Mouse (Mus musculus) kidney, postnatal 0 days (tissue): ENCODE data around the gene Efcab8. TPM values are rescaled to one million over a fixed set of nuclear protein-coding genes. Genes with fewer than 3 reads are reported as not detected.

Source experiments
- ATAC-seq: fragments of 200-750 bp; cut with Nextera tagmentation; replicated peaks from 2 replicates; pipeline ENCODE4 v1.8.0; 2017; ENCODE audit warnings: low read depth, moderate number of reproducible peaks, moderate TSS enrichment, moderate library complexity; ENCODE audit not compliant: low FRiP score
- DNase-seq: peaks from one replicate; pipeline ENCODE4 v3.0.0-alpha.2; 2016; ENCODE audit warnings: low spot score
- H3K27ac ChIP-seq: fragments of 300-500 bp; sonication (generic); 2 replicates; pipeline ENCODE4 v1.5.1; 2014; ENCODE audit warnings: mild to moderate bottlenecking
- H3K27me3 ChIP-seq: fragments of 300-500 bp; sonication (generic); 2 replicates; pipeline ENCODE4 v1.6.1; 2014; ENCODE audit warnings: low read length, mixed read lengths; ENCODE audit not compliant: insufficient read depth
- H3K36me3 ChIP-seq: fragments of 300-500 bp; sonication (generic); 2 replicates; pipeline ENCODE4 v1.6.1; 2014; ENCODE audit warnings: low read length, mixed read lengths; ENCODE audit not compliant: insufficient read depth
- H3K4me1 ChIP-seq: fragments of 300-500 bp; sonication (generic); replicated peaks from 2 replicates; pipeline ENCODE4 v1.6.1; 2014; ENCODE audit warnings: antibody characterized with exemption, low read length, mixed read lengths; ENCODE audit not compliant: insufficient read depth
- H3K4me2 ChIP-seq: fragments of 300-500 bp; sonication (generic); 2 replicates; pipeline ENCODE4 v1.6.1; 2014; ENCODE audit warnings: mild to moderate bottlenecking, low read length, moderate library complexity, mixed read lengths
- H3K4me3 ChIP-seq: fragments of 300-500 bp; sonication (generic); replicated peaks from 2 replicates; pipeline ENCODE4 v1.5.1; 2014; ENCODE audit warnings: low read depth, low read length
- H3K9ac ChIP-seq: fragments of 300-500 bp; sonication (generic); 2 replicates; pipeline ENCODE4 v1.6.1; 2014; ENCODE audit warnings: low read depth, low read length
- H3K9me3 ChIP-seq: fragments of 300-500 bp; sonication (generic); replicated peaks from 2 replicates; pipeline ENCODE4 v1.6.1; 2016; ENCODE audit warnings: low read length, inconsistent platforms, mixed read lengths
- CTCF ChIP-seq: IDR thresholded peaks from 2 replicates; pipeline ENCODE4 v1.5.1; 2016; ENCODE audit warnings: antibody characterized with exemption, low read depth, mild to moderate bottlenecking, moderate library complexity
- WGBS: fragments of 180-500 bp; shearing (Covaris S2); extraction: QIAGEN DNeasy Blood & Tissue Kit; methylation state at CpG from one replicate; pipeline ENCODE4 v1.1.7; 2014; 5-methylcytosine and 5-hydroxymethylcytosine counted together
- polyA plus RNA-seq: library from polyadenylated mRNA; unstranded; fragments of >200 nt; fragmentation: Nextera tagmentation; extraction: Ambion mirVana; gene quantifications from 2 replicates; pipeline ENCODE4 v1.2.1, GENCODE M21; 2015

Gene Efcab8
- polyA plus RNA-seq, 1 experiment from 2014 or later = not detected

DNA sequence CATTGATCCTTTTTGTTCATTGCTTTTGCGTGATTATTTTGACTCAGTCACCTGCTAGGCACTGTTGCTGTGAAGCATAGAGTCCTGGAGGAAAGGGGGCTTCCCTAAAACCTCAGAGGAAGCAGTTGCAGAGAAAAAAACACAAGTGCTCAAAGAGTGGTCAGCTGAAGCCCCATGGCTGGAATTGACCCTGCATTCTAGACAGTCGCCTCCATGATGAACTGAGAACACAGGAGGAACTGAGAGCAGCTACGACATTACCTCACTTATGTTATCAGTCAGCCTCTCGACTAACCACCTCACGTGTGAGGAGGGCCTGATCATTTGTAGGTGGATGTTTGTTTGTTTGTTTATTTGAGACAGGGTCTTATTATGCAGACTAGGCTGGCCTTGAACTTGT lies 17.6 kb upstream of the Efcab8 start:
- ATAC-seq (no peak), DNase-seq (no peak)
- H3K4me1 ChIP-seq = no peaks in the 10 kb centered on the region
- WGBS = 91% methylated on average over 5 of the region's 5 CpGs
- H3K4me2 ChIP-seq = no peak overlapping the region
- no peaks in the 10 kb centered on the region for H3K27me3 ChIP-seq
- peaks cover 79% of the 10 kb centered on the region for H3K36me3 ChIP-seq
- H3K9me3 ChIP-seq = no peaks in the 10 kb centered on the region
- no peak overlapping the region for H3K27ac ChIP-seq
- TF ChIP-seq CTCF = no peak
- H3K9ac ChIP-seq = no peak overlapping the region
- H3K4me3 ChIP-seq = no peak overlapping the region

DNA sequence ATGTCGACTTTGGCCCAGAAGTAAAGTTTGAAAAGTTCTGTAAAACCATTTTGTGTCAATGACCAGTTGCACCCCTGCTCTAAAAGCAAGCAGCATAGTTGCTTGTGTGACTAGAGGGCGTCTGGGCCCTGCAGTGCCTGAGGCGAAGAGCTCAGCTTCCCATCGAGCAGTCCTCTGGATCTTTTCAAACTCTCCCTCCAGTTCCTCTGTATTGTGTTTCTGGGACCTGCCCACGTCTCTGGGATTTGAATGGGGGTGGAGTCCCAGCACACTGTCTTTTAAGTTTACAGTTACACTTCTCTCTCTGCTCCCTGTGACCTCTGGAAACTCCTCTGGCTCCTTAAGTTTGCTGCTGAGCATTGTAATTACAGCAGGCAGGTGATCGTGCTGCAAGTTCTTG lies 12.2 kb upstream of the Efcab8 start:
- Histone ChIP-seq H3K4me1 (no peaks in the 10 kb centered on the region), H3K27ac (no peak overlapping the region), H3K4me3 (no peak overlapping the region), H3K27me3 (no peaks in the 10 kb centered on the region), H3K9me3 (no peaks in the 10 kb centered on the region), H3K36me3 (peaks cover 63% of the 10 kb centered on the region), H3K9ac (no peak overlapping the region), H3K4me2 (no peak overlapping the region)
- no peak for ATAC-seq
- TF ChIP-seq CTCF = no peak
- WGBS = 49% methylated on average over 6 of the region's 6 CpGs
- DNase-seq = peak; percentile 67

DNA sequence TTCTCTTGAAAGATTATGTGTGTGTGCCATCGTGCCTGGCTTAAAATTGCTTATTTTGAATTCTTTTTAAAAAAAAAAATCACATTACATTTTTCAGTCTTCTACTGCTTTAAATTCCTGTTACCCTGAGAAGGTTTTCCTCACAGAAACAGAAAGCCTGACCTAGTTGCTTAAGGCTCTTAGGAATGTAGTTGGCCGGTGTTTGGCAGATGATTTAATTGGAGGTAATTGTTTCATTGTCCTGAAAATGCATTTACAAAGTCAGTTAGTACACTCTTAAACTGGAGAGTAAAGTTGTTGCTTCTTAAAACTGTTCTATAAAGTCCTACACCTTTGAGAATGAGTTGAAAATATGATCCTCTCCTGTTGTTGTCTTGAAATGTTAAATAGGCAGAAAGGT lies 10.8 kb upstream of the Efcab8 start:
- H3K36me3 ChIP-seq = peaks cover 53% of the 10 kb centered on the region

DNA sequence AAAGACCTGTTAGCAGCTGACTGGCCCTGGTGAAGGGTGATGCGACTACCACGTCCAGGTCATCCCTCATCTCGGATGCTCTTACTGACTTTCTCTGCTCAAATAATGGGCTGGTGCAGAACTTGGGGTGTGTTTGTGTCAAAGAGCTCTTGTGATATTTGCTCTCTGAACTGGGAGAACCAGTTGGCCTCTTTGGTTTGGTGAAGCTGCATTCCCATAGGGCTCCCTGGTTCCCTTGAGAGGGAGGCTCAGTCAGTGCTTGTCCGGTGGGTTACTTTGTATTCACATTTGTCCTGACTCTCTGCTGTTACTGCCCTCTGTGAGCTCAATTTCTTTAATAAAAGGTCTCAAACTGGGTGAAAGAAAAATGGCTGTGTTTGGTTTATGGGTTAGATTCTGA lies 6.8 kb upstream of the Efcab8 start:
- Histone ChIP-seq H3K4me3 (no peak overlapping the region), H3K27ac (no peak overlapping the region), H3K4me2 (no peak overlapping the region), H3K27me3 (no peaks in the 10 kb centered on the region), H3K9ac (no peak overlapping the region), H3K36me3 (peaks cover 23% of the 10 kb centered on the region; the same call in 1 of the 2 replicates), H3K9me3 (no peaks in the 10 kb centered on the region), H3K4me1 (no peaks in the 10 kb centered on the region)
- TF ChIP-seq CTCF = no peak
- DNase-seq (no peak), ATAC-seq (no peak)
- whole genome bisulfite sequencing = 95% methylated on average over 4 of the region's 4 CpGs

More for the DNA sequence above, 10.8 kb upstream of the Efcab8 start:
- WGBS = 84% methylated on average over 2 of the region's 2 CpGs
- no peak overlapping the region for H3K4me2 ChIP-seq
- no peaks in the 10 kb centered on the region for H3K27me3 ChIP-seq
- no peak overlapping the region for H3K27ac ChIP-seq
- TF ChIP-seq CTCF = no peak
- H3K9ac ChIP-seq = no peak overlapping the region
- H3K4me3 ChIP-seq = no peak overlapping the region
- no peak for DNase-seq
- no peak for ATAC-seq
- H3K9me3 ChIP-seq = no peaks in the 10 kb centered on the region
- no peaks in the 10 kb centered on the region for H3K4me1 ChIP-seq

DNA sequence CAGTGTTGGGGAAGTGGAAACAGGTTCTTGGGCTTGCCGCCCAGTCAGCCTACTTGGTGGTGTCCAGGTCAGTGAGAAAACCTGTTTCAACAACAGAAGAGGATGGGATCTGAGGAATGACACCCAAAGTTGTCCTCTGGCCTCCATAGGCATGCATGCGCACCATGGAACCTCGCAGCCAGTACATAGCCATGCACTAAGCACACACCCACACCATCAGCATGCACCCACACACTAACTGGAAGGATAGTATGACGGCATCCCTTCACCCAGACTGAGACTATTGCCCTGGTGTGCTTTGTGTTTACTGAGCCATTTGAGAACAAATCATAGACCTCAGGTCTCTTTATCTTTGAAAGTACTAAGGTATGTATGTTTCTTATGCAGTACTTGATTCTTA lies 4.3 kb upstream of the Efcab8 start:
- peaks cover 3% of the 10 kb centered on the region; the same call in 1 of the 2 replicates for H3K4me1 ChIP-seq
- H3K27ac ChIP-seq = no peak overlapping the region
- peaks cover 10% of the 10 kb centered on the region; the same call in 1 of the 2 replicates for H3K36me3 ChIP-seq
- WGBS = 92% methylated on average over 4 of the region's 4 CpGs
- ATAC-seq (no peak), DNase-seq (no peak)
- no peak overlapping the region for H3K4me3 ChIP-seq
- no peaks in the 10 kb centered on the region for H3K9me3 ChIP-seq
- no peak overlapping the region for H3K9ac ChIP-seq
- no peak overlapping the region for H3K4me2 ChIP-seq
- no peaks in the 10 kb centered on the region for H3K27me3 ChIP-seq
- TF ChIP-seq CTCF = no peak

DNA sequence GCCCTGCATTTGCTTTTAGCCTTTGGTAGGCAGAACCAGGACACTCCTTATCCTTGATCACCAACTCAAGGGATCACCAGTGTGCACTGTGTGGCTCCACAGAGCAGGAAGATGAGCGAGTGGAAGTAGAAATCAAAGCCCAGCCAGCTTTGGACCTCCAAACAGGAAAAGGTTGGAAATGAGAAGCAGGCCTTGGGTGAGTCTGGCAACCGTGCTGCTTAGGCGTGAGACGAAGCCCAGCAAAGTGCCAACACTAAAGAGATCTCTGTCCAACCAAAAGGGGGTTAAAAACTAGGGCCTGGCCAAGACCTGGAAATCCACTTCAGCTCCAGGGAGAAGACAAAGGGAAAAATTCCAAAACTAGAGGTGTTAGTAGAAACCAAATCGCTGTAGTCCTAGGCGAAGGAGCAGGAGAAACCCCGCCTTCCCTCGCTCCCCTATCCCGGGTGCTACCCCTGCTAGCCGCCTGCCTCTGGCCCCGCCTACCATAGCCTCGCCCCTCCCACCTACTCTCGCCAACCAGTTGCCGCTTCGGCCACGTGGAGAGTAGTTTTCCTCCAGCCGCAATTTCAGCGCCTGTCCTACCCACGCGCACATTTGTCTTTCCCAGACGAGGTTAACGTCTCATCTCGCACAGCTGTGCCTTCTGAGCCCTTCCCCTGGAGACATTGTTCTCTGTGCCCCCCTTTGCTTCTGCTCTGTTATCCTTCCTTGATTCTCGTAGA lies 931 bp upstream of the Efcab8 start:
- Histone ChIP-seq H3K4me2 (peak overlapping the region; percentile 66), H3K4me3 (peak overlapping the region; percentile 27), H3K27ac (no peak overlapping the region), H3K36me3 (no peaks in the 10 kb centered on the region), H3K9ac (peak overlapping the region; percentile 8; the same call in 1 of the 2 replicates), H3K27me3 (no peaks in the 10 kb centered on the region), H3K9me3 (no peaks in the 10 kb centered on the region), H3K4me1 (peaks cover 3% of the 10 kb centered on the region; the same call in 1 of the 2 replicates)
- TF ChIP-seq CTCF = no peak
- peak; percentile 84 for DNase-seq
- 10% methylated on average over 24 of the region's 24 CpGs for WGBS
- ATAC-seq = peak; percentile 89

DNA sequence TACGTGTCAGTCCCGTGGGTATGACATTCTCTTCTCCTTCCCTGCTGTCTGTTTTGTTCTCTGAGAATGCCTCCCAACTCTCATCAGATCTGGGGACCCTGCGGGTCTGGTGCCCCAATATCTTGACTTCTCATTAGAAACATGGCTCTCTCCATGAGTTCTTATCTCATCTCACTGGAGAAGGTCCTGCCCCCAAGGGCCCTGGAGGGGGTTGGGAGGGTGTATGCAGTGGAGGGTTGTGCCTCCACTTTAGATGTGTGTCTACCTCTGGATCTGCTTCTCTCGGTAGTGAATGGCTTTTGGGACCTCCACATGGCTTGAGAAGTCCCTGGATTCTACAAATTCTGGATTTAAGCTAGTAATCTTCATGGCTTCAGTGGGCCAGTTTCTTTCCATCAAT lies 1.4 kb downstream of the Efcab8 start:
- ATAC-seq (no peak), DNase-seq (no peak)
- H3K4me1 ChIP-seq = peaks cover 3% of the 10 kb centered on the region; the same call in 1 of the 2 replicates
- H3K9ac ChIP-seq = no peak overlapping the region
- H3K27ac ChIP-seq = no peak overlapping the region
- 85% methylated on average over 4 of the region's 4 CpGs for WGBS
- H3K27me3 ChIP-seq = no peaks in the 10 kb centered on the region
- H3K4me2 ChIP-seq = no peak overlapping the region
- H3K9me3 ChIP-seq = no peaks in the 10 kb centered on the region
- no peak overlapping the region for H3K4me3 ChIP-seq
- H3K36me3 ChIP-seq = no peaks in the 10 kb centered on the region
- no peak for TF ChIP-seq CTCF
